8 mouse cellular contexts compared by ENCODE assay signal in genomic region chr10:84440541-84441433, GRCm38 (mm10). TPM values are rescaled to one million over a fixed set of nuclear protein-coding genes. Genes with fewer than 3 reads are reported as not detected.
DNase-seq lines count a peak whose midpoint lies in the region; ATAC-seq and TF ChIP-seq lines count a peak whose summit lies in the region.

Nuak1 (minus strand) TSS chr10:84440597.

- WGBS in cerebellum, adult 2 months = under 1% methylated on average over 68 of the region's 94 CpGs
- under 1% methylated on average over 90 of the region's 94 CpGs for WGBS in hindbrain, embryonic 10.5 days

- ATAC-seq in G1E (ENCODE audit: extremely low read depth, insufficient number of reproducible peaks, low FRiP score, poor library complexity, severe bottlenecking) = no peak

- H3K9me3 ChIP-seq in G1E (replicated peaks) = peaks cover 49% of the 10 kb centered on the region
- H3K9me3 ChIP-seq in hindbrain, embryonic 10.5 days = no peaks in the 10 kb centered on the region

- no peaks in the 10 kb centered on the region; the same call in 1 of the 2 replicates for H3K27me3 ChIP-seq in G1E (ENCODE audit: insufficient read depth, low read length)
- no peaks in the 10 kb centered on the region for H3K27me3 ChIP-seq in cerebellum, adult 2 months (ENCODE audit: control insufficient read depth, insufficient read depth, low read length)
- no peaks in the 10 kb centered on the region for H3K27me3 ChIP-seq in hindbrain, embryonic 10.5 days (ENCODE audit: insufficient read depth, poor library complexity, severe bottlenecking)

- H3K4me1 ChIP-seq in G1E (ENCODE audit: insufficient read depth, low read depth, low read length) = no peaks in the 10 kb centered on the region
- H3K4me1 ChIP-seq in cerebellum, adult 2 months (ENCODE audit: control insufficient read depth, insufficient read depth, low read length) = peaks cover 21% of the 10 kb centered on the region
- peaks cover 96% of the 10 kb centered on the region for H3K4me1 ChIP-seq in hindbrain, embryonic 10.5 days (replicated peaks)

- no peaks in the 10 kb centered on the region for H3K36me3 ChIP-seq in G1E (replicated peaks)
- H3K36me3 ChIP-seq in hindbrain, embryonic 10.5 days = 0 out of 2 replicates have a peak, but pooled peaks cover 4% of the 10 kb centered on the region

- H3K4me3 ChIP-seq in G1E (ENCODE audit: low read depth, low read length) = peak within 1 kb of the TSS; percentile 13; the same call in 1 of the 2 replicates
- peak within 1 kb of the TSS; percentile 58 for H3K4me3 ChIP-seq in cerebellum, adult 2 months (replicated peaks; ENCODE audit: insufficient read depth, low read depth, low read length)
- H3K4me3 ChIP-seq in hindbrain, embryonic 10.5 days = peak within 1 kb of the TSS; percentile 95

- peak; percentile 70 for TF ChIP-seq POLR2A in cerebellum, adult 2 months (IDR thresholded peaks at IDR 0.05; ENCODE audit: borderline replicate concordance, insufficient read depth, low read length)

- no peak for DNase-seq in G1E (ENCODE audit: low spot score)
- DNase-seq in cerebellum, adult 2 months = peak; percentile 92
- peak; percentile 59 to 87 for DNase-seq in frontal cortex, adult 2 months (ENCODE audit: extremely low spot score in 1 of 2, low spot score in 1 of 2)
- peak; percentile 89 for DNase-seq in hindbrain, embryonic 10.5 days (ENCODE audit: low spot score)
- DNase-seq in layer of hippocampus, postnatal 14 days (ENCODE audit: low spot score in 2 of 2) = peak; percentile 86 to 92
- DNase-seq in lung, postnatal 10 days = peak; percentile 94
- DNase-seq in retina, adult 2 months (ENCODE audit: low read depth, low spot score) = peak; percentile 47
- DNase-seq in thymus, postnatal 25 days = peak; percentile 86

- peak within 1 kb of the TSS; percentile 85 for H3K27ac ChIP-seq in cerebellum, adult 2 months (ENCODE audit: insufficient read depth, low read length)
- peak within 1 kb of the TSS; percentile 100 for H3K27ac ChIP-seq in hindbrain, embryonic 10.5 days

- TF ChIP-seq CTCF in G1E (IDR thresholded peaks at IDR 0.05; ENCODE audit: low read depth, low read length) = no peak
- no peak for TF ChIP-seq CTCF in cerebellum, adult 2 months (IDR thresholded peaks at IDR 0.05; ENCODE audit: borderline replicate concordance, insufficient read depth, low read depth, low read length)

RNA-seq across cellular contexts. Expression of gene Nuak1, which starts in this region (rescaled TPM):
- total RNA-seq in G1E (2014; fragmentation: Nextera tagmentation) = not detected in 2 replicates
- total RNA-seq in G1E (2017) = 0.11 TPM in 1 of 2 replicates, not detected in the other
- not detected in 2 replicates for polyA plus RNA-seq in G1E (2012)
- polyA plus RNA-seq in cerebellum, adult 2 months (2012; rRNA removed) = 39.8 and 41.5 TPM in 2 replicates
- polyA plus RNA-seq in frontal cortex, adult 2 months (2012; rRNA removed) = 23.4 and 24.2 TPM in 2 replicates
- polyA plus RNA-seq in hindbrain, embryonic 10.5 days (2016; fragmentation: Nextera tagmentation; extraction: Ambion mirVana) = 3.1 and 3.7 TPM in 2 replicates
- 10 to 100 TPM; 47.6 to 50.2 TPM for total RNA-seq in layer of hippocampus, postnatal 14 days (2021)

Comparison
In these comparisons a context has a peak if more than half of its experiments do, and no peak if none do; other contexts are left out.
1. RNA of gene Nuak1 (total RNA-seq): 47.6 to 50.2 TPM in layer of hippocampus, postnatal 14 days; 0.11 TPM in G1E; every median in the first group is over 10 times any median in the second.
2. H3K4me3 ChIP-seq: peak in every context shown above with its lines; median percentile 95 in hindbrain, embryonic 10.5 days; 58 in cerebellum, adult 2 months; 13 in G1E.